Mouse (Mus musculus): ENCODE data around the gene Btg3. TPM values are rescaled to one million over a fixed set of nuclear protein-coding genes. Genes with fewer than 3 reads are reported as not detected.

The Btg3 gene
- polyA plus RNA-seq, 1 experiment: 11.2 TPM

GRCm38 (mm10) chr16:78325972-78326848 lies 50.8 kb downstream of the Btg3 start:
- TF ChIP-seq FLI1 (IDR thresholded peaks at IDR 0.05; ENCODE audit: low read length) (no peak), GATA1 (IDR thresholded peaks at IDR 0.05; ENCODE audit: borderline replicate concordance, low read length) (no peak)
- H3K36me3 ChIP-seq (replicated peaks; ENCODE audit: low read length): no peaks in the 10 kb centered on the region
- H3K27me3 ChIP-seq (replicated peaks): no peaks in the 10 kb centered on the region
- H3K9me3 ChIP-seq: no peaks in the 10 kb centered on the region
- H3K4me1 ChIP-seq: no peaks in the 10 kb centered on the region
- no peak overlapping the region for H3K4me3 ChIP-seq (replicated peaks)

GRCm38 (mm10) chr16:78322140-78322539 lies 54.9 kb downstream of the Btg3 start:
- H3K4me3 ChIP-seq (replicated peaks): no peak overlapping the region
- H3K9me3 ChIP-seq: no peaks in the 10 kb centered on the region
- TF ChIP-seq GATA1 (IDR thresholded peaks at IDR 0.05; ENCODE audit: borderline replicate concordance, low read length) (no peak), FLI1 (IDR thresholded peaks at IDR 0.05; ENCODE audit: low read length) (no peak)
- H3K4me1 ChIP-seq: no peaks in the 10 kb centered on the region
- H3K27me3 ChIP-seq (replicated peaks): peaks cover 2% of the 10 kb centered on the region
- no peaks in the 10 kb centered on the region for H3K36me3 ChIP-seq (replicated peaks; ENCODE audit: low read length)

- TF ChIP-seq FLI1 (IDR thresholded peaks at IDR 0.05; ENCODE audit: low read length) (no peak), GATA1 (IDR thresholded peaks at IDR 0.05; ENCODE audit: borderline replicate concordance, low read length) (no peak)
Measured at GRCm38 (mm10) chr16:78321559-78321958, 55.4 kb downstream of the Btg3 start.

GRCm38 (mm10) chr16:78319711-78320110 lies 57.3 kb downstream of the Btg3 start:
- H3K4me3 ChIP-seq (replicated peaks): no peak overlapping the region
- no peaks in the 10 kb centered on the region for H3K4me1 ChIP-seq
- peaks cover 3% of the 10 kb centered on the region for H3K27me3 ChIP-seq (replicated peaks)
- TF ChIP-seq FLI1 (IDR thresholded peaks at IDR 0.05; ENCODE audit: low read length) (no peak), GATA1 (IDR thresholded peaks at IDR 0.05; ENCODE audit: borderline replicate concordance, low read length) (no peak)
- H3K9me3 ChIP-seq: no peaks in the 10 kb centered on the region
- no peaks in the 10 kb centered on the region for H3K36me3 ChIP-seq (replicated peaks; ENCODE audit: low read length)

More at GRCm38 (mm10) chr16:78321559-78321958, 55.4 kb downstream of the Btg3 start:
- Histone ChIP-seq H3K27me3 (replicated peaks) (peaks cover 3% of the 10 kb centered on the region), H3K4me1 (no peaks in the 10 kb centered on the region), H3K9me3 (no peaks in the 10 kb centered on the region), H3K36me3 (replicated peaks; ENCODE audit: low read length) (no peaks in the 10 kb centered on the region), H3K4me3 (replicated peaks) (no peak overlapping the region)

DNA sequence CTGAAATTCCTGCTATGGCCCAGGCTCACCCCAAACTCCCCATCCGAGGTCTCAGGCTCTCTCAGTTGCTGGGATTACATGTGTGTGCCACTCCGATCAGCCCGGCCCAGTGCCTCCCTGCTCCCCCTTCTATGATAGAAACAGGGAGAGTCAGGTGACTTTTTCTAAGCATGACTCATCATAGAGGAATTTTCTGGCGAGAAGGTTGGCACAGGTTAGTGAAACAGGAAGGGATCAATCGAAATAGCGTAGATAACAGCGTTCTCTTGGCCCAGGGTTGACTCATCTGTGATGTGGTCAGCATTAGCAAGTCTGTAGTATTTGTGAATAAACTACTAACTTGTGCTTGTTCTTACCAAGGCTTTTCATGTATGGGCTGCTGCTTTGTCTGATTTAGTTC lies 59.0 kb downstream of the Btg3 start:
- no peak overlapping the region for H3K4me3 ChIP-seq (replicated peaks)
- H3K9me3 ChIP-seq: no peaks in the 10 kb centered on the region
- H3K36me3 ChIP-seq (replicated peaks; ENCODE audit: low read length): no peaks in the 10 kb centered on the region
- TF ChIP-seq FLI1 (IDR thresholded peaks at IDR 0.05; ENCODE audit: low read length): no peak
- no peak for TF ChIP-seq GATA1 (IDR thresholded peaks at IDR 0.05; ENCODE audit: borderline replicate concordance, low read length)
- peaks cover 3% of the 10 kb centered on the region for H3K27me3 ChIP-seq (replicated peaks)
- no peaks in the 10 kb centered on the region for H3K4me1 ChIP-seq

GRCm38 (mm10) chr16:78316849-78317248 lies 60.1 kb downstream of the Btg3 start:
- Histone ChIP-seq H3K9me3 (no peaks in the 10 kb centered on the region), H3K27me3 (replicated peaks) (peaks cover 3% of the 10 kb centered on the region), H3K4me1 (no peaks in the 10 kb centered on the region), H3K36me3 (replicated peaks; ENCODE audit: low read length) (no peaks in the 10 kb centered on the region), H3K4me3 (replicated peaks) (no peak overlapping the region)
- TF ChIP-seq FLI1 (IDR thresholded peaks at IDR 0.05; ENCODE audit: low read length) (no peak), GATA1 (IDR thresholded peaks at IDR 0.05; ENCODE audit: borderline replicate concordance, low read length) (no peak)

GRCm38 (mm10) chr16:78314026-78314425 lies 63.0 kb downstream of the Btg3 start:
- H3K4me1 ChIP-seq: no peaks in the 10 kb centered on the region
- TF ChIP-seq FLI1 (IDR thresholded peaks at IDR 0.05; ENCODE audit: low read length): no peak
- peaks cover 5% of the 10 kb centered on the region; the same call in 1 of the 2 replicates for H3K9me3 ChIP-seq
- no peak overlapping the region for H3K4me3 ChIP-seq (replicated peaks)
- H3K36me3 ChIP-seq (replicated peaks; ENCODE audit: low read length): no peaks in the 10 kb centered on the region
- peaks cover 4% of the 10 kb centered on the region for H3K27me3 ChIP-seq (replicated peaks)

DNA sequence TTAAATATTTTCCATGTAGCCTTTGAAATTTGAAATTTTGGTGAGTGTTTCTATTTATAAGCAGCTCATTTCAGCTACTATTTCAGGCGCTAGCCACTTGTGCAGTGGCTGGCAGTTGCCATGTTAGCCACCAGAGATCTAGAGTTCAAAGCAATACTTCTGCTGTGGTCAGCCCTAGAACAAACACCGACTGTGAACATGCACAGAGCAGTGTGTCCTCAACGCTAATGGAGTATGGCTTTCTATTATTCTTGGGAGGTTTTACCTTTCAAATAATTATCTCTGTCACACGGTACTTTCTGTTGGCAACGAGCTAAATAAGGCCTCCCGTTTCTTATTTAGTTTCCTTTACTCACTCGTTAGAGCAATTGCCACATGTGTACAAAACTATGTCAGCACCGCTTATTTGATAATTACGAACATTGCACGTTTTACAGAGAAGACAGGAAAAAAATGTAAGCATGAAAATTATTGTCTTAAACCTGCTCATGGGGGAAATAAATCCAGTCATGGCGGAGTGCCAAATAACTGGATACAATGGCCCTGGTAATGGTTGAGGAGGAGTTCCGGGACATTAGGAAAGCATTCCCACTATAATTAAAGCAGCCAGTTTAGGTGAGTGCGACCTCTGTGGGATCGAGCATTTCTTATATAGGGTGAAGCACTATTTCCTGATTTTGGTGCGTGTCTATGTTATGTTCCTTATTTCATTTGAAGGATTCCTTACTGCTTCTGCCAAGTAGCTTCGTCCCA lies 63.7 kb downstream of the Btg3 start:
- Histone ChIP-seq H3K4me3 (replicated peaks) (no peak overlapping the region), H3K27me3 (replicated peaks) (peaks cover 4% of the 10 kb centered on the region)
- TF ChIP-seq GATA1 (IDR thresholded peaks at IDR 0.05; ENCODE audit: borderline replicate concordance, low read length) (no peak), FLI1 (IDR thresholded peaks at IDR 0.05; ENCODE audit: low read length) (no peak)

GRCm38 (mm10) chr16:78309258-78309657 lies 67.7 kb downstream of the Btg3 start:
- Histone ChIP-seq H3K9me3 (peaks cover 6% of the 10 kb centered on the region), H3K4me3 (replicated peaks) (no peak overlapping the region), H3K27me3 (replicated peaks) (peaks cover 19% of the 10 kb centered on the region), H3K4me1 (no peaks in the 10 kb centered on the region), H3K36me3 (replicated peaks; ENCODE audit: low read length) (no peaks in the 10 kb centered on the region)
- TF ChIP-seq FLI1 (IDR thresholded peaks at IDR 0.05; ENCODE audit: low read length) (no peak), GATA1 (IDR thresholded peaks at IDR 0.05; ENCODE audit: borderline replicate concordance, low read length) (no peak)

More for the DNA sequence above, 63.7 kb downstream of the Btg3 start:
- Histone ChIP-seq H3K9me3 (peaks cover 5% of the 10 kb centered on the region; the same call in 1 of the 2 replicates), H3K36me3 (replicated peaks; ENCODE audit: low read length) (no peaks in the 10 kb centered on the region), H3K4me1 (no peaks in the 10 kb centered on the region)
